22 mouse cellular contexts compared by ENCODE assay signal in the genomic region with DNA sequence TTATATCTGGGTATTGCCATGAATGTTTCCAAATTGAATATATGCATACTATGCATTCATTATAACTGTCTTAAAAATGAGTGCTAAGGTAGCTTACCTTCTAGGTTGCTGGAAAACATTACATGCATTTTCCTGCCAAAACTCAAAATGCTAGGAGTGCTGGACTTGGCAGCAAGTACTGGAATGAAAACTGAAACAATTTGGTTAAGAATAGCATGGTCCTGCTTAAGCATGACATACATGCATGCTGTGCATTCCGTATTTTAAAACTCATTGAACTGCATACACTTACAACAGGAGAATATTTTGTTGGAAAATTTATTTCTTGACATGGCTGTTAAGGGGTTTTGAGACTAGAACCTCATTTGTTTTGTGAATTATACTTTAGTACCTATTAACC.
DNase-seq lines count a peak whose midpoint lies in the region; ATAC-seq lines count a peak whose summit lies in the region.
"Had no signal": no experiment of that assay in that cellular context is flagged by ENCODE, and none has a peak within 500 bp of the region (broad histone marks: within the 10 kb centered on the region; RNA-seq: fewer than 3 reads in every experiment).

No protein-coding gene starts in this region.

- peak; percentile 7 to 26 for DNase-seq in cerebellum, postnatal 10 days
- DNase-seq in cerebellum, postnatal 36 days: no peak
- DNase-seq in frontal cortex, adult 2 months (ENCODE audit: extremely low spot score in 1 of 2, low spot score in 1 of 2): no peak
- DNase-seq in brain, adult 2 months (ENCODE audit: low read depth, low spot score): peak; percentile 22
- DNase-seq: adrenal gland, adult 8-10 months; adrenal gland, postnatal 25 days; cerebellum, adult 11 months; cerebellum, adult 9-11 months; gastrocnemius, postnatal 25 days; kidney, adult 11 months had no signal

- peak; percentile 64; the same call in 1 of the 2 replicates for ATAC-seq in frontal cortex, adult (ENCODE audit: low TSS enrichment)
- peak; percentile 29; the same call in 1 of the 2 replicates for ATAC-seq in embryonic facial prominence, embryonic 15.5 days (ENCODE audit: insufficient number of reproducible peaks, low FRiP score, low TSS enrichment, low read depth)
- no peak for ATAC-seq in granulocyte monocyte progenitor cell, adult 5-6 weeks (replicated peaks; ENCODE audit: poor library complexity, severe bottlenecking)
- no peak for ATAC-seq in midbrain, embryonic 13.5 days
- ATAC-seq: activated CD4-positive, CD25-positive, alpha-beta regulatory T cell, adult 4 months; forebrain, embryonic 15.5 days; hindbrain, embryonic 16.5 days; intestine, embryonic 15.5 days had no signal

- no peak overlapping the region for H3K9ac ChIP-seq in embryonic facial prominence, embryonic 15.5 days
- no peak overlapping the region for H3K9ac ChIP-seq in midbrain, embryonic 13.5 days (replicated peaks)
- H3K9ac ChIP-seq: embryonic facial prominence, embryonic 12.5 days; forebrain, embryonic 15.5 days; hindbrain, embryonic 13.5 days; intestine, embryonic 15.5 days had no signal

- no peaks in the 10 kb centered on the region for H3K4me1 ChIP-seq in embryonic facial prominence, embryonic 15.5 days
- no peaks in the 10 kb centered on the region for H3K4me1 ChIP-seq in midbrain, embryonic 13.5 days (replicated peaks)
- H3K4me1 ChIP-seq: embryonic facial prominence, embryonic 12.5 days; forebrain, embryonic 15.5 days; hindbrain, embryonic 10.5 days; hindbrain, embryonic 13.5 days; intestine, embryonic 15.5 days had no signal

- no peaks in the 10 kb centered on the region for H3K36me3 ChIP-seq in embryonic facial prominence, embryonic 15.5 days
- no peaks in the 10 kb centered on the region for H3K36me3 ChIP-seq in midbrain, embryonic 13.5 days
- H3K36me3 ChIP-seq: embryonic facial prominence, embryonic 12.5 days; forebrain, embryonic 15.5 days; hindbrain, embryonic 10.5 days; hindbrain, embryonic 13.5 days; intestine, embryonic 15.5 days had no signal

- WGBS in embryonic facial prominence, embryonic 15.5 days: 36% methylated on average over 1 of the region's 1 CpGs
- 80% methylated on average over 1 of the region's 1 CpGs for WGBS in midbrain, embryonic 13.5 days

- no peak overlapping the region for H3K4me3 ChIP-seq in embryonic facial prominence, embryonic 15.5 days (replicated peaks)
- no peak overlapping the region for H3K4me3 ChIP-seq in midbrain, embryonic 13.5 days (replicated peaks)
- H3K4me3 ChIP-seq: embryonic facial prominence, embryonic 12.5 days; forebrain, embryonic 15.5 days; hindbrain, embryonic 10.5 days; hindbrain, embryonic 13.5 days; intestine, embryonic 15.5 days had no signal

- H3K27me3 ChIP-seq in embryonic facial prominence, embryonic 15.5 days: no peaks in the 10 kb centered on the region
- H3K27me3 ChIP-seq in midbrain, embryonic 13.5 days: no peaks in the 10 kb centered on the region
- H3K27me3 ChIP-seq: embryonic facial prominence, embryonic 12.5 days; forebrain, embryonic 15.5 days; hindbrain, embryonic 13.5 days; intestine, embryonic 15.5 days had no signal

- no peaks in the 10 kb centered on the region for H3K9me3 ChIP-seq in embryonic facial prominence, embryonic 15.5 days (replicated peaks)
- H3K9me3 ChIP-seq in midbrain, embryonic 13.5 days: no peaks in the 10 kb centered on the region
- H3K9me3 ChIP-seq: embryonic facial prominence, embryonic 12.5 days; forebrain, embryonic 15.5 days; hindbrain, embryonic 10.5 days; hindbrain, embryonic 13.5 days; intestine, embryonic 15.5 days had no signal

- no peak overlapping the region for H3K27ac ChIP-seq in embryonic facial prominence, embryonic 15.5 days (replicated peaks)
- no peak overlapping the region for H3K27ac ChIP-seq in midbrain, embryonic 13.5 days
- H3K27ac ChIP-seq: embryonic facial prominence, embryonic 12.5 days; forebrain, embryonic 15.5 days; hindbrain, embryonic 10.5 days; hindbrain, embryonic 13.5 days; intestine, embryonic 15.5 days had no signal

- H3K4me2 ChIP-seq in embryonic facial prominence, embryonic 15.5 days (replicated peaks): no peak overlapping the region
- H3K4me2 ChIP-seq in midbrain, embryonic 13.5 days (replicated peaks): no peak overlapping the region
- H3K4me2 ChIP-seq: embryonic facial prominence, embryonic 12.5 days; forebrain, embryonic 15.5 days; heart, embryonic 11.5 days; hindbrain, embryonic 13.5 days; intestine, embryonic 15.5 days had no signal

Comparison
In these comparisons a context has a peak if more than half of its experiments do, and no peak if none do; other contexts are left out.
1. DNase-seq: peak in cerebellum, postnatal 10 days (2 of 2) and brain, adult 2 months (single experiment); none in cerebellum, postnatal 36 days (0 of 2) and frontal cortex, adult 2 months (0 of 2).
2. ATAC-seq: peak in frontal cortex, adult (single experiment) and embryonic facial prominence, embryonic 15.5 days (single experiment); none in granulocyte monocyte progenitor cell, adult 5-6 weeks (single experiment) and midbrain, embryonic 13.5 days (single experiment).